Mouse (Mus musculus) mouse embryonic stem cell (cell line): ENCODE data around the gene Rack1.
"Not testable (repeated sequence)": the region's sequence is repeated elsewhere in the genome, so short reads cannot be mapped to it uniquely, and the experiment has no call there.

Experiments used
- in situ Hi-C, 2 experiments: fragments of 300-500 bp; cut with MboI; formaldehyde crosslinking; loops; 1 replicate in 1 of 2; 3 replicates in 1 of 2; pipeline ENCODE4 v1.14.3; 2019 to 2020; ENCODE audit warnings: low sequenced_read_pairs in 2 of 2, low pct_unique_long_range_greater_than_20kb in 1 of 2, mixed read lengths in 1 of 2; ENCODE audit not compliant: unreplicated experiment in 1 of 2

The Rack1 gene

GRCm38 (mm10) chr11:48833078-48833730 lies 33.1 kb downstream of the Rack1 start:
- in situ Hi-C loops = no loop called here

DNA sequence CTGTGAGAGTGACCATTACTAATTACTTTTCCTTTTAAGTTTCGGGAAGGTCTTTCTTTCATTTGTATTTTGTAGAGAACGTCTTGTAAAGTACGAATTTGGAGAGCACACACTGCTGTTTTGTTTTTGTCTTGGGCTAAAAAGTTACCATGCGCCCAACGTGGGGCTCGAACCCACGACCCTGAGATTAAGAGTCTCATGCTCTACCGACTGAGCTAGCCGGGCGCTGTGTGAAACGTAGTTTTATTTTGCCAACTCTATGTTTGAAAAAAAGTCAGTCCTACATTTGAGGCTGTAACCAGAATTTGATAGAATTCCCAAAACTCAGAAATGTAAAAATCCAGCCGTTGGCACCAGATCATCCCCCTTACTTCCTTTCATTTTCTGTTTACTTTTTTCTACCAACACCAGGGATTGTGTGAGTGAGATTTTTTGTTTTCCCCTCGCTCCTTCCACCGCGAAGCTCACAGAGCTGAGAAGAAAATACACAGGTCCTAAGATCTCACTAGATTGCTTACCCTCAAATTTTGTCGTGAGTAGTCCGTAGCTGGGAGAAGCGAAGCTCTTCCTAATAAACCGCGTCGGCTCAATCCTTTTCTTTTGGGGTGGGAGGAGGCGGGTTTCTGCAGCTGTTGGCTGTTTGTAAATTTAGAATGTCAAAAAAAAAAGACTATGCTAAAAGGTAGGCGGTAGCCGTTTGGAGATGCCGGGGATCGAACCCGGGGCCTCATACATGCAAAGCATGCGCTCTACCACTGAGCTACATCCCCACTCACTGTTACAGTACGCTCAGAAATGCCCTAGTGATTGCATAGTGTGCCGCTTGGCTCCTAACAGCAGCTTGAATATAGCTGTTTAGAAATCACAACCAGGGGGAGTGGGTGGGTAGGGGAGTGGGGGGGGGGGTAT lies 33.9 kb downstream of the Rack1 start:
- in situ Hi-C loops = no loop called here

- in situ Hi-C loops = no loop called here
Measured at GRCm38 (mm10) chr11:48835923-48836322, 35.8 kb downstream of the Rack1 start.

GRCm38 (mm10) chr11:48836990-48837309 lies 36.8 kb downstream of the Rack1 start:
- in situ Hi-C loops = no loop called here

DNA sequence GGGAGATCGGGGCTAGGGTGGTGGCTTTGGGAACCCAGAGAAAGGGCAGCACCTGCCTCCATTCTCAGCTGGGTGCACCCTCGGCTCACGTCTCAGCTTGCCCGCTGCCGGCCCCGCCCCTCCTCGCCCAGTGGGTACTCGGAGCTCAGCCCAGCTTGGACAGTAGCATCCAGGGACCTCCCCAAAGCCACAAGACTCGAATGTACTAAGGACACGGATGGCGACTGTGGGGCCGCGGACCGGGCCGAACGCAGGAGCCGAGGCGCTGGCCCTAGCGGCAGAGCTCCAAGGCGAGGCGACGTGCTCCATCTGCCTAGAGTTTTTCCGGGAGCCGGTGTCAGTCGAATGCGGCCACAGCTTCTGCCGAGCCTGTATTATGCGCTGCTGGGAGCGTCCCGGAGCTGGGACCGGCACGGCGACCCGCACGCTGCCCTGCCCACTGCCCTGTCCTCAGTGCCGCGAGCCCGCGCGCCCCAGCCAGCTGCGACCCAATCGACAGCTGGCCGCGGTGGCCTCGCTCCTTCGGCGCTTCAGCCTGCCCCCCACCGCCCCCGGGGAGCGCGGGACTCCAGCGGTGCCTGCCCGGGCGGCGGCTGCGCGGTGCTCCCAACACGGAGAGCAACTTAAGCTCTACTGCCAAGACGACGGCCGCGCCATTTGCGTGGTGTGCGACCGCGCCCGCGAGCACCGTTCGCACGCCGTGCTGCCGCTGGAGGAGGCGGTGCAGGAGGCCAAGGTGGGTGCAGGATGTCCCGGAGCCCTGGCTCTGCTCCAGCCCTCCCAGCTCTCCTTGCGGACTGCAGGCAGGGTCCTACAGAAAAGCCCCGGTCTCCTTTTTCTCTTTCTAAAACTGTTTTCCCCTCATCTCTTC lies 37.4 kb downstream of the Rack1 start:
- in situ Hi-C loops = no loop called here

DNA sequence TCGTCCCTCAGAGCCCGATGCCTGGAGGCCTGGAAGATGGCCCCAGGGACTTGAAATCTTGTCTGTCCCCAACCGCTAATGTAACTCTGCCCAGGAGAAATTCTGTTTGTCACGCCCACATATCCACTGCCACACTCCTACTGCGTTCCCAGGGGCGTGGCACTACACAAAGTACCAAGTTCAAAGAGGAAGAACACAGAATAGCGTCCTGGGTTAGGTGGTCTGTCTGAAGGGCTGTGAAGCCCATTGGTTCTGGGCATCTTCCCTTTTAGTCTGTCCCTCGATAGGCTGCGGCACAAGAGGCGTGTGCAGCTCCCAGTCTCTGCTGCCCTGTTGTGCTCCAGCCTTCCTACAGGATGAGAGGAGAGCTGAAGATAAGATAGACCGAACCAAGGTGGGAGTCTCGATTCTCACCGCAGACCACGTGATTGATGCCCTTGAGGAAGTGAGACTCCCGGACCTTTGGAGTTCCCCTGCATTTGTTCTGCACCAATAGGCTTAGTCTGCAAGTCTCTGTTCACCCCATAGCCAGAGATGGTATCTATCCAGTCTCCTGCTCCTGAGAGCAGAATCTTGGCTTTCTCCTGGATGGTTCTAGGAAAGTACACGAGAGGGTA lies 38.2 kb downstream of the Rack1 start:
- in situ Hi-C loops = no loop called here

DNA sequence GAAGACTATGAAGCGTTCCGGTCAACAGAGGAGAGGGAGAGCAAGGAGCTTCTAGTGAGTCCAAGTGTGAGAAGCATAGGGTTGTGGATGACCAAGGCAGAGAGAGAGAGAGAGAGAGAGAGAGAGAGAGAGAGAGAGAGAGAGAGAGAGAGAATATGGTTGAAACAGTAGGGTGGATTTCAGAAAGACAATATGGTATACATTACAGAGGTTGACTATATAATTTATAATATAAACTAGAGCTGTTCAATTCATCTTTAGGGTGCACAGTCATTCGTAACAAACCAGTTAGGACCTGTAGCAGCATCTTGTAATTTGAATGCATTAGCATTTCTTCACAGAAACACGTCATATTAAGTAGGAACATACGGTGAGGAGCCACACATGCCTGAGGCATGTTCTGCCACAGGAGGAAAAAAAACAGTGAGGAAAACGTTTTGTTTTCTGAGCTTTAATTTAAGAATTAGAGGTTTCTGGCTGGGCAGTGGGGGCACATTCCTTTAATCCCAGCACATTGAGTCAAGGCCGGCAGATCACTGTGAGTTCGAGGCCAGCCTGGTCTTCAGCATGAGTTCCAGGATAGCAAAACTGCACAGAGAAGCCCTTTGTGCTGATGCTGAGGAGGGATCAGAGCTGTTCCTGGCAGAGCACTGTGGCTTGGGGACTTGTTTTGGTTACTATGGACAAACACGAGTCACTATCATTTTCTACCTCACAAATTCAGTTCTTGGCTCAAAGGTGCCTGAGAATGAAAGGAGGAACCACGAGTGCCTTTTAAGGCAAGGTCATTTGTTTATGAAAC lies 38.9 kb downstream of the Rack1 start:
- in situ Hi-C loops = no loop called here

DNA sequence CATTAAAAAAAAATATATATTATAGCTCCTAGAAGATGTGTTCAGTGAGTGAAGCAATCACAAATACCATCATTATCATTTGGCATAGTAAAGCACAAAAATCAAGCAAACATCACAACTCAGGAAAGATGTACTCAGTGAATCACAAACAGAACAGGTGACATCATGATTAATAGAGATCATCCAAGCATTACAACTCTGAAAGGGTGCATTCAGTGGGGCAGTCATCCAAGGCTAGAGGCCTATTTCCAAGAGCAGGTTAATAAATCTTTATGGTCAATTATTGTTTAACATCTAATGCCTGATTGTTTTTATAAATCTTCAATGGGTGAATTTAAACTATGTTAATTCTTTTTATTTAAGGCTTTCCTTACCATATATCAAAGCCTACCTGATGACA lies 40.7 kb downstream of the Rack1 start:
- in situ Hi-C loops = no loop called here

DNA sequence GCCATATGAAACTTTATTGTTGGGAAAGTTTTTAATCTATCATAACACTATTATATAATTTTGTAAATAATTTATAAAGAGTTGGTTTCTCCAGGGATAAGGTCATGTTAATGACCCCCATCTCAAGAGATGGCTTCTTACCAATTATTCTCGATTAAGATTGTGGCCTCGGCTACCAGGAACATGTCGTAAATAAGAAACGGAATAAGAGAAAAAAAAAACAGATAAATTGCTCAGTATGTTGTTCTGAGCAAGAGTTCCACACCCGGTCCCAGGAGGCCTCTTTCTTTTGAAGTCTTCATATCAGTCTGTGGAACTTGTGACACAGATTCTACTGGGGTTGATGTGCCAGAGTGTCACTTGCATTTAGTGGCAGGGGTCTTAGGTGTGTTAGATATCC lies 41.1 kb downstream of the Rack1 start:
- in situ Hi-C loops = no loop called here

DNA sequence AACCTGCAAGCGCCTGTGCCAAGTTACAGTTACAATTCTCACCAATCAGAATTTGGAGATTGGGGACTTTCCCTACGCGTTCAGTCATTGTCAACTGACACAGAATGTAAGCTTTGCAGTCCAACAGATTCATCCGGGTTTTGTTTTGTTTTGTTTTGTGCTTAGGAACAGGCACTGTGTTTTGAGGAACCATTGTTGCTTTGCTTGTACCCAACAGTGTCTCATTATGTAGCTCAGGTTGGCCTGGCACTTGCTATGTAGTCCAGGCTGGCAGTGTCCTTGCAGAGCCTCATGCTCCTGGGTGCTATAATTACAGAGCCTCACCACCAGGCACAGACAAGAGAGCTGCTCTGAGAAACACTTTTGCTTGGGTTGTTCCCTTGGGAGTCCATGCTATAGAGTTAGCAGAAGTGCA lies 42.3 kb downstream of the Rack1 start:
- in situ Hi-C loops = no loop called here

DNA sequence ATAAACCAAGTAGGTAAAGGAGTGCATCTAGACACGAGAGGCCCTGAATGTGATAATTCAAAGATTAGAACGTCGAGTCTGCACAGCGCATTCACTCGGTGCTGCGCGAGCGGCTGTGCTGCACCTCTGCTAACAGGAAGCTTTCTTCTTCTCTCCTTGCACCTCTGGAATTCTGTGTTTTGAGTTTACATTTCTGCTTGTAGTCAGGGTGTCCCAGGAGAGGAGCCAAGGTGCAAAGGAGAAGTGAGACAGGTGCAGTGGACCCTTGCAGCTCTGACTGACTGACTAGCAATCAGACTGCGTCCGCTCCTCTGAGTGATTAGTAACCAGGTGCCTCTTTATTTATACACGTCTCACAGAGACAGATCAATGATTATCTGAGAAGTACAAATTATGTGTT lies 43.1 kb downstream of the Rack1 start:
- in situ Hi-C loops = no loop called here

GRCm38 (mm10) chr11:48844309-48844708 lies 44.2 kb downstream of the Rack1 start:
- in situ Hi-C loops = no loop called here

GRCm38 (mm10) chr11:48845244-48845815 lies 45.2 kb downstream of the Rack1 start:
- in situ Hi-C loops = no loop called here

DNA sequence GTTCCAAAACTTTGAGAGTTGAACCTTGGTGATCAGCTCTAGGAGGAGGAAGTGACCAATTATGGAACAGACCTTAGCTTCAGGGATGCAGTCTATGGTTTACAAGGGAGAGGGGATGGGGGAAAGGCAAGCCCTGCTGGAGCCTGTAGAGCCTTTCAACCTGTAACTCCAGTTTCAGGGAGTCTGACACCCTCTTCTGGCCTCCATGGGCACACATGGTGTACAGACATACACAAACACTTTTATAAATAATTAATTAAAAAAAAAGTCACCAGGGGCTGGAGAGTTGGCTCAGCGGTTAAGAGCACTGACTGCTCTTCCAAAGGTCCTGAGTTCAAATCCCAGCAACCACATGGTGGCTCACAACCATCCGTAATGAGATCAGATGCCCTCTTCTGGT lies 46.2 kb downstream of the Rack1 start:
- in situ Hi-C loops = not testable (repeated sequence)

GRCm38 (mm10) chr11:48846881-48847280 lies 46.7 kb downstream of the Rack1 start:
- in situ Hi-C loops = no loop called here

GRCm38 (mm10) chr11:48850240-48850639 lies 50.1 kb downstream of the Rack1 start:
- in situ Hi-C loops = loop anchor here (5.0 to 25.0 kb wide), 3 partner anchors 33 to 412 kb away; partner anchors contain the start of gene Trim41 (in 1 of the 2)

DNA sequence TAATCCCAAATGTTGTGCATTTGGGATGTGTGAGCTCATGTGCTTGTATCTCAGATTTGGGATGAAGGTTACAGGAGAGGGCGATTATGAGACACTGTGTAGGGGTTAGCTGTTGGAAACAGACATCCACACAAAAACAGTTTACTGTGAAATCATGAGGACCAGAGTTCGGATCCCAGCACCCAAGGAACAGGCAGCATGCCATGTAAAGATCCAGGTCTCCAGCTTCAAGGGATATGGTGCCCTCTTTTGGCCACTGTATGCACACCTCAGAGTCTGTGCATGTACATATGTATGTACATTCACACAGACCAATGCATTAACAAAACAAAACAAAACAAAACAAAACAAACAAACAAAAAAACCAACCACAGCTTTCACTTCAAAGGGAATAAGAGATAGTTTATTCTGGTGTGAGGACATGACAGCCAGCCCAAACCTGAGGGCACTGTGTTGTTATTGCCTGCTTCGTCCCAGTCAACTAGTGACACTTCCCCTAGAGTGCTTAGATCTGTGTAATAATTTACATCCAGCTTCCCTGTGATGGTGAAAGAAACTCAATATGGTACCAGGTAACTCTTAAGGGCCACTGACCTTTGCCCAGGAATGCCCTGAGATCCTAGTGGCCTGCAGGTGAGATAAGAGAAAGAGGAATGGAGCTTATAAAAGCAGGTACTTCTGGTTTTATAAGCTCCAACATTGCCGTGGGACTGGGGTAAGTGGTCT lies 51.3 kb downstream of the Rack1 start:
- in situ Hi-C loops = loop anchor here (5.0 to 25.0 kb wide), 3 partner anchors 34 to 411 kb away; partner anchors contain the start of gene Trim41 (in 1 of the 2)
